In the genomic region with DNA sequence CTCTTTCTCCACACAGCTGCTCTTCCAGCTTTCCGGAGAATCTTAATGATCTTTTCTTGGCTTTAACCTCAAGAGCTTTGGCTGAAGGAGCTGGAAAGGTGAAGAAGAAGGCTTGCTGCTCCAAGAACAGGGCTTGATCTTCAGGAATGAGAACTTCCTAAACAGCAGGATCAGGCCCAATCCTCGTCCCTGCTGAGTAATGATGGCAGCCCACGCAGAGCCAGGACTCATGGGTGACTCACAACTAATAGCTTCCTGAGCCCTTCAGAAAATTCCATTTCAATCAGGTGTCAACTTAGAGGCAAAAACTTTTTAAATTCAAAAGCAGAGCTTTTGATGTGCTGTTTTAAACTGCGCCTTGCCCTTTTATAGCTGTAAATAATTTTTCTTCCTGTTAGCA, we compare ENCODE assay signal across 36 mouse cellular contexts.
DNase-seq lines count a peak whose midpoint lies in the region; ATAC-seq lines count a peak whose summit lies in the region.
"Had no signal": no experiment of that assay in that cellular context is flagged by ENCODE, and none has a peak within 500 bp of the region (broad histone marks: within the 10 kb centered on the region; RNA-seq: fewer than 3 reads in every experiment).

No protein-coding gene starts in this region.

- H3K9ac ChIP-seq in kidney, embryonic 15.5 days: no peak overlapping the region
- no peak overlapping the region for H3K9ac ChIP-seq in kidney, embryonic 16.5 days (replicated peaks; ENCODE audit: low read length)
- H3K9ac ChIP-seq: embryonic facial prominence, embryonic 13.5 days; forebrain, embryonic 12.5 days; heart, embryonic 12.5 days; hindbrain, embryonic 14.5 days; limb, embryonic 15.5 days; liver, embryonic 14.5 days; midbrain, embryonic 13.5 days; neural tube, embryonic 15.5 days had no signal

- 70% methylated on average over 4 of the region's 4 CpGs for WGBS in kidney, embryonic 15.5 days
- WGBS in kidney, embryonic 16.5 days: 63% methylated on average over 4 of the region's 4 CpGs

- no peak for ATAC-seq in kidney, embryonic 15.5 days (replicated peaks; ENCODE audit: low FRiP score)
- ATAC-seq in kidney, embryonic 16.5 days (ENCODE audit: low FRiP score, low TSS enrichment): no peak
- ATAC-seq: activated CD4-positive, CD25-positive, alpha-beta regulatory T cell, adult 4 months; CD4-positive, CD25-positive, alpha-beta regulatory T cell, adult 4 months; intestine, postnatal 0 days; midbrain, embryonic 13.5 days had no signal

- no peaks in the 10 kb centered on the region for H3K36me3 ChIP-seq in kidney, embryonic 15.5 days
- no peaks in the 10 kb centered on the region for H3K36me3 ChIP-seq in kidney, embryonic 16.5 days (ENCODE audit: insufficient read depth, low read length)
- H3K36me3 ChIP-seq: embryonic facial prominence, embryonic 13.5 days; forebrain, embryonic 12.5 days; heart, embryonic 12.5 days; limb, embryonic 15.5 days; midbrain, embryonic 13.5 days; neural tube, embryonic 15.5 days had no signal

- no peaks in the 10 kb centered on the region for H3K4me1 ChIP-seq in kidney, embryonic 15.5 days
- H3K4me1 ChIP-seq in kidney, embryonic 16.5 days (ENCODE audit: insufficient read depth, low read length): no peaks in the 10 kb centered on the region
- H3K4me1 ChIP-seq: embryonic facial prominence, embryonic 13.5 days; forebrain, embryonic 12.5 days; heart, embryonic 12.5 days; midbrain, embryonic 13.5 days had no signal

- H3K9me3 ChIP-seq in kidney, embryonic 15.5 days (replicated peaks): no peaks in the 10 kb centered on the region
- H3K9me3 ChIP-seq in kidney, embryonic 16.5 days (ENCODE audit: low read length): no peaks in the 10 kb centered on the region
- H3K9me3 ChIP-seq: embryonic facial prominence, embryonic 13.5 days; forebrain, embryonic 12.5 days; heart, embryonic 12.5 days; limb, embryonic 15.5 days; midbrain, embryonic 13.5 days; neural tube, embryonic 15.5 days had no signal

- DNase-seq in adrenal gland, adult (ENCODE audit: inconsistent age in 2 of 2, low spot score in 1 of 2): peak; percentile 50 to 78
- DNase-seq in adrenal gland, postnatal 4 days (ENCODE audit: low spot score in 2 of 2): no peak
- peak; percentile 81 for DNase-seq in NIH3T3 (ENCODE audit: low read depth)
- peak; percentile 33 for DNase-seq in adrenal gland, postnatal 14 days
- peak; percentile 49 for DNase-seq in fibroblast of lung, adult 2 months (ENCODE audit: low read depth)
- no peak for DNase-seq in liver
- DNase-seq: cerebellum, adult 18-20 months; cerebellum, postnatal 14 days; embryo, embryonic 11 days; gastrocnemius, postnatal 14 days; heart, adult 18-20 months; heart, postnatal 4 days; kidney, adult 9 months; kidney, postnatal 36 days; lung, adult 2 months; lung, postnatal 10 days; right cerebral cortex, postnatal 4 days; thymus, adult 18-20 months; thymus, postnatal 25 days had no signal

- no peak overlapping the region for H3K4me3 ChIP-seq in kidney, embryonic 15.5 days (replicated peaks)
- no peak overlapping the region for H3K4me3 ChIP-seq in kidney, embryonic 16.5 days (ENCODE audit: low read length)
- H3K4me3 ChIP-seq: embryonic facial prominence, embryonic 13.5 days; erythroblast, embryonic 14.5 days; forebrain, embryonic 12.5 days; heart, embryonic 12.5 days; layer of hippocampus, adult 2 months; limb, embryonic 15.5 days; midbrain, embryonic 13.5 days; neural tube, embryonic 15.5 days had no signal

- H3K4me2 ChIP-seq in kidney, embryonic 15.5 days: no peak overlapping the region
- H3K4me2 ChIP-seq in kidney, embryonic 16.5 days (replicated peaks; ENCODE audit: low read depth, low read length): no peak overlapping the region
- H3K4me2 ChIP-seq: embryonic facial prominence, embryonic 13.5 days; forebrain, embryonic 12.5 days; heart, embryonic 12.5 days; hindbrain, embryonic 14.5 days; limb, embryonic 15.5 days; midbrain, embryonic 13.5 days; neural tube, embryonic 15.5 days had no signal

- no peak overlapping the region for H3K27ac ChIP-seq in kidney, embryonic 15.5 days
- H3K27ac ChIP-seq in kidney, embryonic 16.5 days (ENCODE audit: low read length): no peak overlapping the region
- H3K27ac ChIP-seq: embryonic facial prominence, embryonic 13.5 days; forebrain, embryonic 12.5 days; hindbrain, embryonic 14.5 days; limb, embryonic 15.5 days; liver, embryonic 14.5 days; macrophage; midbrain, embryonic 13.5 days; neural tube, embryonic 15.5 days; stomach, postnatal 0 days had no signal

- H3K27me3 ChIP-seq in kidney, embryonic 15.5 days: no peaks in the 10 kb centered on the region
- no peaks in the 10 kb centered on the region for H3K27me3 ChIP-seq in kidney, embryonic 16.5 days (ENCODE audit: insufficient read depth, low read length)
- H3K27me3 ChIP-seq: embryonic facial prominence, embryonic 13.5 days; forebrain, embryonic 12.5 days; heart, embryonic 12.5 days; limb, embryonic 15.5 days; midbrain, embryonic 13.5 days; neural tube, embryonic 15.5 days had no signal

Comparison
In these comparisons a context has a peak if more than half of its experiments do, and no peak if none do; other contexts are left out.
1. DNase-seq: peak in adrenal gland, adult (2 of 2), NIH3T3 (single experiment), adrenal gland, postnatal 14 days (single experiment) and fibroblast of lung, adult 2 months (single experiment); none in adrenal gland, postnatal 4 days (0 of 2) and liver (single experiment).